Mouse (Mus musculus) stomach, postnatal 0 days (tissue): ENCODE results near the gene Tmem201.

Source experiments
- CTCF ChIP-seq: IDR thresholded peaks from 2 replicates; pipeline ENCODE4 v1.5.1; 2016; ENCODE audit warnings: antibody characterized with exemption, low read depth, mild to moderate bottlenecking, moderate library complexity
- EP300 ChIP-seq: optimal IDR thresholded peaks from 2 replicates; pipeline ENCODE3; 2016; ENCODE audit warnings: antibody characterized with exemption

DNA sequence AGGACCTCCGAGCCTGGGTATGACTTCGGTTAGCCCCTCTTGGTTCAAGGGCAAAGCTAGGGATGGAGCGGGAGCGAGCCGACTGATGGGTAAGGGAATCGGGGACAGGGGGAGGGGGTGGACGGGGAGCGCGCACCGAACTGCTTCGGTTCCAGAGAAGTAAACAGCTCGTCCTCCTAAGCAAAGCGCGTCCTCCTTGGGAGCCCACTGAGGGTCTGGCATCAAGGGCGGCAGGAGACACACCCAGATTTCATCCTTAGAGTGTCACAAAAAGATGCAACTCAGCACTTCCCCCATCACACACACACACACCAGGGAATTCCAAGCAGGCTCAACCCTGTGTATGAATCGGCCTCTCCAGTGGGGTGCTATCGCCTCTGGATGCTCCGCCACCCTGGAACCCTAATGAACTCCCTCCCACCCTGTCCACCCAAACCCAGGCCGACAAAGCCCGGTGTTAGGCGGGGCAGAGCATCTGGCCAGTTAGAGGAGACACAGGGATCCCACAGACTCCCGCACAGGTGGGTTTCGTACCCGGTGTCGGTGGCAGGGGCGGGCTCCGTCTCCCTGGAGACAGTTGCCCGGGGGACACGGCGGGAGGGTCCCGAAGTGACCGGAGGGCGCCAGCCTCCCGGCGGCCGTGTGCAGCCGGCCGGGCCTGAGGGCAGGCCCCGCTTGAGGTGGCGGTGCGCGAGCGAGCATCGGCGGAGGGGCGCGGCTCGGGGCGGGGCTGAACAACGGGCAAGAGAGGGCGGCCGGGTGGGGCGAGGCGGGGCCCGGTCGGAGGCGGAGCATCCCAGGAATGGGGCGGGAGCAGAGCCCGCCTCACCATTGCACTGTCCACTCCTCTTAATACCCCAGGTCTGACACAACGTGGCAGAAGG is 62.2 kb downstream of the Tmem201 start:
- TF ChIP-seq CTCF, result no peak
- TF ChIP-seq EP300, result no peak
